Mouse (Mus musculus): ENCODE results near the gene Oxsr1.
"Not testable (repeated sequence)": the region's sequence is repeated elsewhere in the genome, so short reads cannot be mapped to it uniquely, and the experiment has no call there.

Gene Oxsr1

GRCm38 (mm10) chr9:119278031-119278430, 44.2 kb downstream of the Oxsr1 start:
- ATAC-seq (ENCODE audit: insufficient number of reproducible peaks, low FRiP score, low TSS enrichment) = no peak

- no peak; the same call in 1 of the 2 replicates for ATAC-seq (ENCODE audit: insufficient number of reproducible peaks, low FRiP score, low TSS enrichment)
Observed at GRCm38 (mm10) chr9:119276321-119276720, 45.9 kb downstream of the Oxsr1 start.

- ATAC-seq (ENCODE audit: insufficient number of reproducible peaks, low FRiP score, low TSS enrichment) = not testable (repeated sequence)
Observed at GRCm38 (mm10) chr9:119274814-119275213, 47.4 kb downstream of the Oxsr1 start.

- no peak for ATAC-seq (ENCODE audit: insufficient number of reproducible peaks, low FRiP score, low TSS enrichment)
Observed at GRCm38 (mm10) chr9:119271496-119271895, 50.7 kb downstream of the Oxsr1 start.

GRCm38 (mm10) chr9:119268588-119269145, 53.6 kb downstream of the Oxsr1 start:
- ATAC-seq (ENCODE audit: insufficient number of reproducible peaks, low FRiP score, low TSS enrichment) = no peak

GRCm38 (mm10) chr9:119268120-119268519, 54.1 kb downstream of the Oxsr1 start:
- no peak for ATAC-seq (ENCODE audit: insufficient number of reproducible peaks, low FRiP score, low TSS enrichment)

- ATAC-seq (ENCODE audit: insufficient number of reproducible peaks, low FRiP score, low TSS enrichment) = not testable (repeated sequence)
Observed at GRCm38 (mm10) chr9:119266121-119266395, 56.2 kb downstream of the Oxsr1 start.

GRCm38 (mm10) chr9:119265373-119266120, 56.7 kb downstream of the Oxsr1 start:
- not testable (repeated sequence) for ATAC-seq (ENCODE audit: insufficient number of reproducible peaks, low FRiP score, low TSS enrichment)

- ATAC-seq (ENCODE audit: insufficient number of reproducible peaks, low FRiP score, low TSS enrichment) = no peak
Observed at GRCm38 (mm10) chr9:119263067-119263466, 59.2 kb downstream of the Oxsr1 start.

GRCm38 (mm10) chr9:119260825-119261224, 61.4 kb downstream of the Oxsr1 start:
- ATAC-seq (ENCODE audit: insufficient number of reproducible peaks, low FRiP score, low TSS enrichment) = no peak

- no peak for ATAC-seq (ENCODE audit: insufficient number of reproducible peaks, low FRiP score, low TSS enrichment)
Observed at GRCm38 (mm10) chr9:119258785-119259184, 63.4 kb downstream of the Oxsr1 start.

GRCm38 (mm10) chr9:119258128-119258527, 64.1 kb downstream of the Oxsr1 start:
- no peak for ATAC-seq (ENCODE audit: insufficient number of reproducible peaks, low FRiP score, low TSS enrichment)

- no peak for ATAC-seq (ENCODE audit: insufficient number of reproducible peaks, low FRiP score, low TSS enrichment)
Observed at GRCm38 (mm10) chr9:119256161-119256560, 66.1 kb downstream of the Oxsr1 start.

- no peak for ATAC-seq (ENCODE audit: insufficient number of reproducible peaks, low FRiP score, low TSS enrichment)
Observed at GRCm38 (mm10) chr9:119255096-119255495, 67.1 kb downstream of the Oxsr1 start.

- no peak for ATAC-seq (ENCODE audit: insufficient number of reproducible peaks, low FRiP score, low TSS enrichment)
Observed at GRCm38 (mm10) chr9:119254187-119254586, 68.0 kb downstream of the Oxsr1 start.

GRCm38 (mm10) chr9:119247996-119248395, 74.2 kb downstream of the Oxsr1 start:
- no peak for ATAC-seq (ENCODE audit: insufficient number of reproducible peaks, low FRiP score, low TSS enrichment)

- ATAC-seq (ENCODE audit: insufficient number of reproducible peaks, low FRiP score, low TSS enrichment) = peak; percentile 15; the same call in 1 of the 2 replicates
Observed at GRCm38 (mm10) chr9:119246826-119247225, 75.4 kb downstream of the Oxsr1 start.

- no peak for ATAC-seq (ENCODE audit: insufficient number of reproducible peaks, low FRiP score, low TSS enrichment)
Observed at GRCm38 (mm10) chr9:119243981-119244380, 78.2 kb downstream of the Oxsr1 start.

- ATAC-seq (ENCODE audit: insufficient number of reproducible peaks, low FRiP score, low TSS enrichment) = no peak
Observed at GRCm38 (mm10) chr9:119241169-119241865, 80.9 kb downstream of the Oxsr1 start.

- ATAC-seq (ENCODE audit: insufficient number of reproducible peaks, low FRiP score, low TSS enrichment) = no peak
Observed at GRCm38 (mm10) chr9:119240286-119240997, 81.8 kb downstream of the Oxsr1 start.

- ATAC-seq (ENCODE audit: insufficient number of reproducible peaks, low FRiP score, low TSS enrichment) = no peak
Observed at GRCm38 (mm10) chr9:119239274-119239673, 83.0 kb downstream of the Oxsr1 start.

Measured in cerebellum, adult (tissue).